Mouse (Mus musculus) T-helper 2 cell (primary cell): ENCODE measurements at regions not wholly inside any gene's neighbourhood (a gene's known extent, or its start where the extent isn't known, plus 50 kb on each side); places are given as distances from the start of the nearest gene placed in this dataset.

Experiments
- in situ Hi-C: fragments of 300-600 bp; cut with MboI, MseI; formaldehyde crosslinking; loops from one replicate; pipeline ENCODE4 v1.15.1; 2025; ENCODE audit warnings: high pct_unique_total_duplicates

DNA sequence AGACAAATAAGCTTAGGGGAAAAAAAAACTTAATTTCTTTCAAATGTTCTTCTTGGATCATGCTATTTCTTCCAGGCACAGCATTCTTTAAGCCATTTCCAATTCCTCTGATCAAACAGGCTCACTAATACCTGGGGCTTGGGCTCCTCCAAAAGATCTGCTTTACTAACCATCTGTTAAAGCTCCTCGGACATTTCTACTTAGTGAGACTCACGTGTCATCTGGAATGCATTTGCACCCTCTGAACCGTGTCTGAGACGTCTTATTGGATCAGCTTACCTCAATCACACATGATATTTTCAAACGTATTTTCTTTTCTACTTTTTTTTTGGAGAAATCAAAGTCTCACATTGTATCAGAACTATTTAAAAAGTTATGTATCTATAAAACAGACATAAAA lies 132.4 kb downstream of the Npr3 start:
- in situ Hi-C loops: no loop called here

DNA sequence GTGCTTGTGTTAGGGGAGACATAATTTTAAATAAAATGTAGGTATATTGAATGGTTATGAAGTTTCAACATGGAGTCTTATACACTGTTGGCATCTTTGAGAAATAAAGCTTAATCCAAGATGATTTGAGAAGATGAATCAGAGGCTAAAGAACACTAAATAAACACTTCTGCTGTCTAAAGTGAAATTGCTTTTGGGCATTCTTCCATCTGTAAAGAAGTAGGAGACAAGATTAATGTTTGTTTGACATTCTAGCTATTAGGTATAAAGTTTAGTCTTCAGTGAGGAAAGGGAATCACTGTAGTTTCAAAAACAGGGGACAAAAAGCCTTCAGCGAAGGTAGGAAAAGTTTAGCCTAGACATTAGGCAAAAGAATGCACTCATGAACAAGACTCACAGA lies 136.5 kb downstream of the Npr3 start:
- in situ Hi-C loops: no loop called here

DNA sequence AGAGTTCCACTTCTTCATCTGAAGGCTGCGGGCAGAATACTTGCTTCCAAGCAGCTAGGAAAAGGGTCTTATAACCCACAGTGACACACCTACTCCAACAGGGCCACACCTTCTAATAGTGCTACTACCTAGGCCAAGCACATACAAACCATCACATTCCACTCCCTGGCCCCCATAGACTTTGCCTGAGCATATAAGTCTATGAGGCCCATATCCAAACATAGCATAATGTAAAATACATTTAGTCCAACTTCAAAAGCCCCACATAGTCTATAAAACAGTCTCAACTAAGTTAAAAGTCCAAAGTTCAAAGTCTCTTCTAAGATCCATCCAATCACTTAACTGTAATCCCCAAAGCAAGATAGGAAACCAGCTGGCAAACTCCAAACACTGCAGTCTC lies 149.1 kb downstream of the Npr3 start:
- in situ Hi-C loops: no loop called here

DNA sequence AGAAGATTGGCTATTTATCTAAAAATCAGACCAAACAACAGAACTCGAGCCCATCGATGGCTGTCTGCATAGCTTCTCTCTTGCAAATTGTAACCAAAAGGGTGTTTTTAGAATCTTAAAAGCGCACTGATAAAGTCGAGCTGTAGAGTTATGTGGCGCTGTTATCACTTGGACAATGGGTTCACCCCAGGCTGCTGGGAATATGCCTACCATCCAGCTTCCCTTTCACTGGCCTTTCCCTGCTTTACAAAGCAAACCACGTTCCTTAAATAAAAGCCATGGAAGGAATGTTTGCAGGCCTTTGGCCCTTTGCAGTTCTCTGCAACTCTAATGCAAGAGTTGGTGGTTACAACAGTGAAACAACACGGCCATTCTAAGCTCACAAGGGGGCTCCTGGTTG lies 150.3 kb downstream of the Npr3 start:
- in situ Hi-C loops: no loop called here

DNA sequence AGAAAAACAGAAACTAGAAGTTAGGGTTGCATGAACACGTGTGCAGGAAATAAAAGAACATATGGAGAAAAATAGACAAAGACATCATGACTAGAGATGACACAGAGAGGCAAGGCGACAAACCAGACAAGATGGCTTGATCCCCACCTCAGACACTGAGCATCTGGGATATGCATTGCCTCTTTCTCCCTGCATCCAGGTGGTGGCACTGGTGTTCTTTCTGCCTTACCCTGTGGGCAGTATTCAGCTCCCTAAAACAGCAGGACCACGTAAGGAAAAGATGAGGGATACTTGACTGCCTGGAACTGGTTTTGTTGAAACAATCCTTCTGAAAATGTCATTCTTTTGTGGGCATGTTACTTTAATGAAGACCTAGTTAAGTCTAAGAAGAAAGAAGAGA lies 153.9 kb downstream of the Npr3 start:
- in situ Hi-C loops: no loop called here

DNA sequence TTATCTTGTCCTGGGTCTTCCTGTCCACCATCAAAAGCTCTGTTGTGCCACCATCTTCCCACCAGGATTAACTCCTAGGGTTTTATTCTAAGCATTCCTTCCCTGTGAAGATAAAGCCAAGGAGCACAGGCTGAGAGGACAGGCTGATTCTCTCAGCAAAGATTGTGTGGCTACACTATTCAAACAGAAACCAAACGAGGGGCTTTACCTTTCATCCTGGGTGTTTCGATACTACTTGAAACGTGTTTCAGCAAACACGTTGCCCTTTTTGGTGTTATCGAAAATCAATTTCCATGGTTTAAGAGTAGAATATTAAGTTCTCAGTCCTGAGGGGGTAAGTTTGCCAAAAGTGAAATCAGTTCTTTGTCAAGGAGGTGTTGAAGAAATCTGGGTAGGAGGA lies 156.2 kb downstream of the Npr3 start:
- in situ Hi-C loops: no loop called here

DNA sequence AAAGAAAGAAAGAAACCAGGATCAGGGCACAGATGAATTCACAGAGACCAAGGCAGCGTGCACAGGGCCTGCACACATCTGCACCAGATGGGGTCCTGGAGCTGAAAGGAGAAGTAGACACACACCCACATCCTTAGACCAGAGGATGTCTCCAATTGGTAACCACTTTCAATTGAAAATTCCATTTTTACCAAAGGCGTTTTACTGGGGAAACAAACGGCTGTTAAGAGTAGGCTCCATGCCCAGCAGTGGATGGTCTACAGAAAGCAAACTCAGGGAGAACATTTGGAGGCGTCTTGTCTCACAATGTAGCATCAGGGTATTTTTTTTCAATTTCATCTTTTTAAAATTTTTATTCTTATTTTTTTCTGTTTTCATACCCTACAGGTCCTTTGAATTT lies 157.6 kb downstream of the Npr3 start:
- in situ Hi-C loops: no loop called here

DNA sequence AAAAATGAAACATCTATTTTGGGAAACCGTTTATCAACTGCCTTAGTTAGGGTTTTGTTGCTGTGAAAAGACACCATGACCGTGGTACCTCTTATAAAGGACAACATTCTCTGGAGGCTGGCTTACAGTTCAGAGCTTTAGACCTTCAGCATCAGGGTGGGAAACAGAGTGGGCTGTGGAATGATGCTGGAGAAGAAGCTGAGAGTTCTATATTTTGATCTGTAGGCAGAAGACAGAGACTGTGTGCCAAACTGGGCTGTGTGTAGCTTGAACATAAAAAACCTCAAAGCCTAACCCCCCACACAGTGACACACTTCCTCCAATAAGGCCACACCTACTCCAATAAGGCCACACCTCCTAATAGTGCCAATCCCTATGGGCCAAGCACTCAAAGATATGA lies 158.8 kb downstream of the Npr3 start:
- in situ Hi-C loops: no loop called here

DNA sequence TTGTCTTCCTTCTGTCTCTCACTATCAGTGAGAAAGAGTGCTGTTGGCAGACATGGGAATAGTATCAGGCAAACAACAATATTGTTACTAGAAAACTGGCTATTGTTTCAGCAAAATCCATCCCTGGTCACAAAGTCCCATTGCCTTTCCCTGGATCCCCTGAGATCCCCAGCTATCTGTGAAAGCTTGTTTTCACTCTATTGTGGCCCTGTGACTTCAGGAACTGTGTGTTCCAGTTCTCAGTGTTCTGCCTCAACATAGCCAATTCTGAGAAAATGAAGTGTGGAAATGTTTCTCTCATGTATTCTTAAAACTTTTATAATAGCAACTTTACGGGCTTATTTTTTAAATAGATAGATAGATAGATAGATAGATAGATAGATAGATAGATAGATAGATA lies 160.3 kb downstream of the Npr3 start:
- in situ Hi-C loops: no loop called here

DNA sequence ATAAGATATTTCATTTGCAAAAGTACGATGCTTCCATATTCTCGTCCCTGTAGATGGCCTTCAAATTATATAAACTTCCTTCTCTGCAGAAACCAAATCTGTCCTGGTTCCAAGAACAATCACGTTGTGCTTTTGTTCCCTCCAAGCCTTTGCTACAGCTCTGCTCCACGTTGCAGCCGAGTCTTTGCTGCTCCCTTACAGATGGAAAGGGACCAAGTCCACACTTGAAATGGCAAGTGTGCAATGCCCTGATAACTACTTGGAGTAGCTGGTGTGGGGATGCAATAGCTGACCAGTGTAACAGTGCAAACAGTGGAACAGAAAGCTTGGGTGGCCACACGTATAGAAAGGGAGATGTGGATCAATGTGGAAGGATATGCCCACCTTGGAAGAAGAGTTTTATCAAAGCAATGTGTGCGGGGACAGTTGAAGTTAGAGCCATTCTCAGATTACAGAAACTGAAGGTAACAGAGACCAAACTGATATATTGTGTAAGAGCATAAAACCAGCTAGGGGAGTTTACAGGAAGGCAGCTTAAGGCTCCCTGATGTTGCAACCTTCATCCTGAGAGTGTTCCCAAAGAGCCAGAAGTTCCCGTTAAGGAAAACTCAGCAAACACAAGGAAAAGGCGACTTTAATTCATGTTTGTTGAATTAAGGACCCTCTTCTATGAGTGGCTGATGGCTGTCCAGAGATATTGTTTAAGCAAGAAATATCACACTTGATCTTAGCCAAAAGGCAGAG lies 161.3 kb downstream of the Npr3 start:
- in situ Hi-C loops: no loop called here

DNA sequence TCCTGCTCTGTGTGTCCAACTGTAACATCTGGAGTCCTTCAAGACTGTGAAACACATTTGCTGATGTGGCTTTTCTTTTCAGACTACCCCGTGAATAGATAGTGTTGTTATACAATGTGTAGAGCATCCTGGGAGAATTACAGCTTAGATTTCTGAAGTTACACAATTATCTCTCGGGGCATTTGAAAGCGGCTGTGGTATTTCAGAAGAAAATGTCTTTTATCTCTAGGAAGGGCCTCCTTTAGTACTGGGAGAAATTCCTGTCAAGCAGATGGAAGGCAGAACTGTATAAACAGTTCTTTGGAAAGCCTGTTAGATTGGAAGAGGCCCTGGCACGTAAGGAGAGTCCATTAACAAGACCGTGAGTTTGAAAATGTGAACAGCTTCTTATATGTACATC lies 162.2 kb downstream of the Npr3 start:
- in situ Hi-C loops: no loop called here

DNA sequence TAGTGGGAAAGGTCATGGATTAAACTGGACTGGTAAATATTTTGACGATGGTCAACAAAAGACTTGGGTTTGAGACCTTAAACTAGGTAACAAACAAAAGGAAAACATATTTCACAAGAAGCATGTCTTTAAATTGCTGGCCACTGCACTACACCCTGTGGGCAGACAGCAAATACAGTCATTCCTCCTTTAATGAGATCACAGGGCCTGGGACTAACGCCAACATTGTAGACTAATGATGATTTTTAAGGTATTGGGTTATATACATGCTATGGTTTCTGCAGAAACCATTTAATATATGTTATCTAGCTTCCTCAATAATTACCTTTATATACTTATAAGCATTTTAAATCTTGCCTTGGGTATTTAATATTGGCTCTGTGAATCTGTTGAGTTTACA lies 162.8 kb downstream of the Npr3 start:
- in situ Hi-C loops: no loop called here

DNA sequence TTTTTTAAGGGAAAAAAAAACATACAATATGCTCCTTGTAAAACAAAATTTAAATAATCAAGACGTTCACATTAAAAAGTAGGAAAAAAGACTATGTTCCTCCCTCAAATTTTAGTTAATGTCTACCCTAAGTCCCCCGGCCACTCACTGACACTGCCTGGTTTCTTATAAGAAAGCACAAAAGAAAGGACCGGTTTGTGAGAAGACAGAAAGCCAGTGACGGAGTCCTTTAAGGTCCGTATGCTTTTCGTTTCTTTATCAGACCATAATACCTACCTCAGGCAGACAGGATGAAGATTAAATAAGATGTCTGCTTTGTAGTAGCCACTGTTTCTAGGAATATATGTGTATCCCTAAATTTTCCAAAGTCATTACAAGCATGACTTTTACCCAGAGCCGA lies 164.3 kb downstream of the Npr3 start:
- in situ Hi-C loops: no loop called here

DNA sequence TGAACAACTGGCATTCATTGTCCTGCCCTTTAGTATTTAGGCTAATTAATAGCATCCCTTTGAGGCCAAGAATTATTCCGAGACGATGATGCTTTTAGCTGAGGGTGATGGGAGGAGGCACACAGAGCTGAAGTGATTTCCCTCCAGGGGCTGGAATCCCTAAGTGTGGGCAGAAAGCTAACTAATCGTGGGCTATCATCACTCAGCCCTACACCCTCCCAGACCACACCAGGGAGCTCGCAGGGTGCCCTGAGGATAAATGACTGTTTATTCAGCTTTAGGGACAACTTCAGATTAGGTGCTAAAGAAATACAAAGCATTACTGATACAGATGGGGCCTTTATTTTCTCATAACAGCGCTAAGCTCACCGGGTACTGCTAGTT lies 164.7 kb downstream of the Npr3 start:
- in situ Hi-C loops: no loop called here

DNA sequence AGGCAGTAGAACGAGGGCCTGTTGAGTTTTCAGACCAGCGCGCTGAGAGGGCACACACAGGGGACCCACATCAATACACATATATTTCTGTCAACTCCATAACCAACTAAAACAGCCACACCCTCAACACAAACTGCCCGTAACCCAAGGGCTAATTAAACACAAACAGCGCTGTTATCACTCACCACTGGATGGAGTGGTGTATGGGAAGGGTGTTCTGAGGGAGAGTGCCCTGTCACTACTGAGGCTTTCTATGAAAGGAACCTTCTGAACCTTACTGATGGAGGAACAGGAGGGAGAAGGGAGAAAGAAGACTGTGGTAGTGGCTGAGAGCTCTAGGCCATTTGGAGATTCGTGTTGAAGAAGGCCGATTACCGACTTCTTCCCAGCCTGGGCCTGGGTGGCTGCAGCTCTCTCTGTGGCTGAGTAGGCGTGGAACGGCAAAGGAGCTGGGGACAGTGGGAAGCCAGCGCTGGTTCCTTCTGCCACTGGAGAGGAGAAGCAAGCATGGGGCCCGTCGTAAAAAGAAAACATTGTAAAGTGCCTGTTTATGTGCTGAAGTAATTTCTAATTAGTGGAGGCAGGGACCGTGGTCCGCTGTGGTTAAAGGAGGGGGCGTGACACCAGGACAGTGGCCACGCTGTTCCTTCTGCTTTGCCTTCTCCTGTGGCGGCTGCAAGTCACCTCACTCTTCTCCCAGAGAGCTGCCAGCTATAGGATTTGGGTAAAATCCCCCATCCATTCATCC lies 165.3 kb downstream of the Npr3 start:
- in situ Hi-C loops: no loop called here

DNA sequence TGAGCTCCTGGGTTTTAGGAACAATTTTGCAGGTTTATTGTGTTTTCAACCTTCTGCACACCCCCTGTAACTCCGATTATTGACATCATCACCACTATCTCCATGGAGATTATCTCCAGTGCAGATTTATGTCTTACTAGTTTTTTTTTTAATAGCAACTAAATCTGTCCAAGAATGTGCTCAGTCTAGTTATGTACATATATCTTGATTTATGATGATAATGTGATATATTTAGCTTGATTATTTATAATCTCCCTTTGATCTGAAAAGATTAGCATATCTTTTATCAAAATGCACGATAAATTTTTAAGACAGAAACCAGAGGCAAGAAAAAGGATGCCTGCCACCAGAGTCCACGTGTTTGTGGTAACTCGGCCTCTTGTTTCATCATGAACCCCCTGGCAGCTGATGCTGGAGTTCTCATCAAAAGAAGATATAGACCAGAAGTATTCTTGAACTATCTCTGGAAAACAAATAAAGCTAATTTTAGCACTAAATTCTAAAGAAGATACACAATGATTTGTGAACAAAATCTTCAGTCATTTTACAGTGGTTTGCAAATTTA lies 169.6 kb downstream of the Npr3 start:
- in situ Hi-C loops: no loop called here

DNA sequence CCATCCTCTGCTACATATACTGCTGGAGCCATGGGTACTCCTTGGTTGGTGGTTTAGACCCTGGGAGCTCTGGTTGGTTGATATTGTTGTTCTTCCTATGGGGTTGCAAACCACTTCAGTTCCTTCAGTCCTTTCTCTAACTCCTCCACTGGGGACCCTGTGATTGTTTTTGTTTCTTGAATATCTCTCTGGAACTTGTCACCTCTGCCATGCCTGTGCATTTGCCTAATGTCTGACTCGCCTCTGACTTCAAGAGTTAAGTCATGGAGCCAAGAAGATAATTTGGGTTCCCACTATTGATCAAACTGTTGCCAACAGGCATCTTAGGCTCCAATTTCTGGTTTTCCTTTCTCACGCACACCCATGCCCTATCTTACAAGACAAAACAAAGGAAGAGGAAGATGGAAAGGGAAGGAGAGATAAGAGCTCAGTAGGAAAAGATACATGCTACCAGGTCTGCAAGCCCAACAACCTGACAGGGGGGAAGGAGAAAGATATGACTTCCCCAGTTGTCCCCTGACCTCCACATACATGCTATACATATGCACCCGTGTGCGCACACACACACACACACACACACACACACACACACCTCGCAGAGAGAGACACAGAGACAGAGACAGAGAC lies 172.3 kb downstream of the Npr3 start:
- in situ Hi-C loops: no loop called here

DNA sequence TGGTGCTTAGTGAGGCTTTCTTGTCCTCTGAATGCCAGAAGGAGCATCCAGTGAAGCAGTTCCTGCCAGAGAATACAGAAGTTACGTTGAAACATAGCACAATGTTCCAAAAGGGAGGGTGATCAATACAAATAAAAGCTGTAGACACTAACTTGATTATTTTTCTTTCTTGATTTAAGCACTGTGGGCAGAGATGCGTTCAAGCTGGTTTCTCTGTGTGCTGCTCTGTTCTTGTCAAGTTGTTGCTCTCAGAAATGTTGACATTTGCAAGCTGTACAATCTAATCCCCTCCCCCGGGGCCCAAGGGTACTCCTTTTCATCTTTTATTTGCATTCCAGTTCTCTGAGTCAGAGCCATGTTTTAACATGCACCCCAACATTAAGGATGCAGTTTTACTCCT lies 177.7 kb downstream of the Npr3 start:
- in situ Hi-C loops: no loop called here

DNA sequence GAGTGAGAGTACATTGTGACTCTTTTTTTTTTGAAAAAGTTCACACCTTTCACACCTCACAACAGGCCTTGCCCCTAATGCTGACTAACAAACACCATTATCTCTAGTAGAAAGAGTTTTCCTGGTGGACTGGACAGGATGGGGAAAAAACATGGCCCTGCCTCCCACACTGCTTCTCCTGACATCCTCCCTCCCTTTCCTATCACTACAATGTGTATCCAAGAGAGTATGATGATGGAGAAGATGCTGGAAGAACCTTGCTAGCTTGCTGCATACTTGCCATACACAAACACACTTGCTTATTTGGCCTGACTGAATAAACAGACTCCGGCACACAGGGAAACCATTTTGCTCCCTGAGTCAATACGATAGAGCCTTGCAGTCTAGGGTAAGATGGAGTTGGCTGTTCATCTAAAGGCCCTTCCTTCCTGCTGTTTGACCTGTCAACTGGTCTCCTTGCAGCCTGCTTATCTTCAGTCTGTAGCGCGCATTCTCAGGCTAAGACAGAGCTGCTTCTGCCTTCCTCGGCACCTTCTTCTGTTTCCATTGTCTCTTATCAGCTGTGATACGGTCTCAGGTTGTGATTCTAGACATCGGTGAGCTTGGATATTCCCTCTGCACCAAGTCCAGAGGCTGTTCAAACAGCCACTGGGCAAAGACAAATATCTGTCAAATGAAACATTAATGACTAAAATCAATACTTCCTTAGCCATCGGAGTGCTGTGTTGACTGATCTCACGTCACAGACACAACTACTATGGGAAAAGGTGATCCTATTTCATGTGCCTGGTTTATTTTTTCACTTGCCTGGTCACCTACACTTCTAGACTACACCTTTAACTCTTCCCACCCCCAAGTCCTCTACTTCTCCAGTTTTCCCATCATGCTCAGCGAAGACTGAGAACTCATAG lies 181.2 kb downstream of the Npr3 start:
- in situ Hi-C loops: no loop called here

DNA sequence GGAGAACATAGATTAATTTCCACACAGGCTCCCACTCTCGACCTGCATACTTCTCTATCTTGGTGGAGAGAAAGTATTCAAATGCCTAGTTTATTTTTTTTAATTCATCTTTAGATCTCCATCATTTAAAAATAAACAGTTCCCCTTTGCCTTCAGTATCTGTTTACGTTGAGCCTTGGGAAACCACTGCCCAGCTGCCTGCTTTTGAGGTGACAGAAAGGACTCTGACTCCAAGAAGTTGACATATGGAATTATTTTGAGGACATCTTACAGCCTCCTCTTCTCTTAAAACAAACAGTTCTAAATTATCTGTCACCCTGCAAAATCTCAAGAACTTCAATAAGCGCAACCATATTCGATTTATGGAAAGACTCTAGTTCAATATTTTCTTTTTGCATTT lies 186.4 kb downstream of the Npr3 start:
- in situ Hi-C loops: no loop called here

DNA sequence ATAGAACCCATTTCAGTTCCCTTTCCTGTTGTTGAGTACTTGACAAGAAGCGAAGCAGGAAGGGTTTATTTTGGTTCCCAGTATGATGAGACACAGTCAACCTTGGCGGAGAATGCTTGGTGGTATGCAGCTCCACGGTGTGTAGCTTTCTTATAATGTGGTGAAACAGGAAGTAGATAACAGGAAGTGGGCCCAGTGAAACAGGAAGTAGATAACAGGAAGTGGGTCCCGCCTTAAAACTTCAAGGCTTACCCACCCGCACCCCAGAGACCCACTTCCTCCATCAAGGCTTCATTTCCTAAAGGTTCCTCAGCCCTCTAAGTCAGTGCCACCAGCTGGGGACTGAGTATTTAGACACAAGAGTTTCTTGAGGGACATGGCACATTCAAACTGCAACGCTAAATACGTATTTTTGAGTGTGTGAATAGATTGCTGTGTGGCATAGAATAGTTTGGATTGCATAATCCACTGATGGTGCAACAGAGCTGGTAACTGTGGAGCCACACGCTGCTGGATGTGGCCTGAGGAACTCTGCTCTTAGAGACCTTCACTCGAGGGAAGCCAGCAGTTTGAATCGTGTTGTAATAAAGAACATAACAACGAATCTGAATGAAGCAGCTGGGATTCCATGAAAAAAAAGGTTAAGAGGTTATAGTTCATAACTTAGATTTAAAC lies 190.8 kb downstream of the Npr3 start:
- in situ Hi-C loops: no loop called here
